Mouse (Mus musculus): Measurements from ENCODE around the gene Aldh1a1. TPM values are rescaled to one million over a fixed set of nuclear protein-coding genes. Genes with fewer than 3 reads are reported as not detected.

The Aldh1a1 gene
- polyA plus RNA-seq, 1 experiment from 2014 or later = 0.29 TPM

Other genes with a start within 250 kb of the Aldh1a1 start
- gene Anxa1, start 101.8 kb upstream of the Aldh1a1 start, polyA plus RNA-seq (2015; fragmentation: Nextera tagmentation; extraction: Ambion mirVana) = 67.4 and 72.3 TPM in 2 replicates
- 0.99 and 1.5 TPM in 2 replicates for gene Aldh1a7, start 234.8 kb downstream of the Aldh1a1 start, polyA plus RNA-seq (2015; fragmentation: Nextera tagmentation; extraction: Ambion mirVana)

Data from limb, embryonic 13.5 days (tissue).